8 mouse cellular contexts compared by ENCODE assay signal in the genomic region with DNA sequence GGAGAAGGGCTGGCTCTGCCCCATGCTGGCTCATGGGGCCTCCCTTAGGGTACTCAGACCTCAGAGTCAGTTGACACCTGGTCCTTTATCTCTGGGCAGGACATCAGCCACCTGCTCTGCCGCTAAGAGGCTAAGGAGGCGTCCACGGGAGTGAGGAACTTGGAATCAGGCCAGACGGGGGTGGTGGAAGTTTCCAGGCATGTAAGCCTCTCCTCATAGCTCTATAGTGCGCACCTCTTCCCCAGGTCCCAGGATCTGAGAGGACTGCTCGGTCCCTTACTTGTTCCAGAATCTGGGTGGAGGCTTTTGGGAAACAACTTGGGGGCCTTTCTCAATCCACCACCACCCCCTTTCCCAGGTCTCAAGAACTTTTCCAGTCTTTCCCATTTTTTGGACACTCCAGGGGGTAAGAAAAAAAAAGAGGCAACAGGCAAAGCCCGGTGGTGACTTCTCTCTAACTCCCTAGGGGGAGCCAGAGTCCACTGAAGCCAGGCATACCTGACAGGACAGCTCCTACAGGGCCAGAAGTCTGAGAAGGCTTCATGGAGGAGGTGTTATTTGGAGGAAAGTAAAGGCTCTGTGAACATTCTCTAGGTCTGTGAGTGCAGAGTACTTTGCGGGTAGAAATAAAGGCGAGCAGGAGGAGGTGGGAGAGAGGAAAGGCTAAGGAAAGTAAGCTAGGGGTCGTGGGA. TPM values are rescaled to one million over a fixed set of nuclear protein-coding genes. Genes with fewer than 3 reads are reported as not detected.
DNase-seq lines count a peak whose midpoint lies in the region; ATAC-seq and TF ChIP-seq lines count a peak whose summit lies in the region.

No protein-coding gene starts in this region.

- peaks cover 4% of the 10 kb centered on the region; the same call in 1 of the 2 replicates for H3K9me3 ChIP-seq in G1E (replicated peaks)
- H3K9me3 ChIP-seq in midbrain, embryonic 11.5 days (ENCODE audit: control insufficient read depth, low read length) = no peaks in the 10 kb centered on the region
- H3K9me3 ChIP-seq in forebrain, embryonic 10.5 days = 0 out of 2 replicates have a peak, but pooled peaks cover 5% of the 10 kb centered on the region

- intact Hi-C loops in heart, postnatal 25 days (cut with DNase I) = loop anchor here (1.0 kb wide), 1 partner anchor 64 kb away; no protein-coding TSS in a partner anchor

- no peak overlapping the region for H3K9ac ChIP-seq in midbrain, embryonic 11.5 days (ENCODE audit: low read length)

- peaks cover 8% of the 10 kb centered on the region; the same call in 1 of the 2 replicates for H3K27me3 ChIP-seq in G1E (ENCODE audit: insufficient read depth, low read length)
- no peaks in the 10 kb centered on the region for H3K27me3 ChIP-seq in midbrain, embryonic 11.5 days (ENCODE audit: control insufficient read depth, insufficient read depth, low read length)
- peaks cover 20% of the 10 kb centered on the region for H3K27me3 ChIP-seq in forebrain, embryonic 10.5 days (ENCODE audit: poor library complexity, severe bottlenecking)

- no peak overlapping the region for H3K4me2 ChIP-seq in midbrain, embryonic 11.5 days

- ATAC-seq in G1E (ENCODE audit: extremely low read depth, insufficient number of reproducible peaks, low FRiP score, poor library complexity, severe bottlenecking) = no peak
- ATAC-seq in erythroid progenitor cell, adult 5-6 weeks (replicated peaks; ENCODE audit: low FRiP score, poor library complexity, severe bottlenecking) = peak; percentile 64; the same call in 1 of the 2 replicates
- ATAC-seq in cerebellum, adult (ENCODE audit: insufficient number of reproducible peaks, low FRiP score, low TSS enrichment) = no peak
- ATAC-seq in midbrain, embryonic 11.5 days (ENCODE audit: low FRiP score) = no peak

- peaks cover 43% of the 10 kb centered on the region for H3K4me1 ChIP-seq in G1E (ENCODE audit: insufficient read depth, low read depth, low read length)
- H3K4me1 ChIP-seq in midbrain, embryonic 11.5 days (ENCODE audit: control insufficient read depth, insufficient read depth, low read length) = no peaks in the 10 kb centered on the region
- peaks cover 8% of the 10 kb centered on the region for H3K4me1 ChIP-seq in forebrain, embryonic 10.5 days

- H3K4me3 ChIP-seq in G1E (ENCODE audit: low read depth, low read length) = no peak overlapping the region; the same call in 1 of the 2 replicates
- no peak overlapping the region for H3K4me3 ChIP-seq in midbrain, embryonic 11.5 days (ENCODE audit: low read depth, low read length)
- no peak overlapping the region for H3K4me3 ChIP-seq in forebrain, embryonic 10.5 days

- H3K36me3 ChIP-seq in G1E (replicated peaks) = no peaks in the 10 kb centered on the region
- H3K36me3 ChIP-seq in midbrain, embryonic 11.5 days (ENCODE audit: control insufficient read depth, insufficient read depth, low read length) = no peaks in the 10 kb centered on the region
- H3K36me3 ChIP-seq in forebrain, embryonic 10.5 days (replicated peaks) = no peaks in the 10 kb centered on the region

- DNase-seq in heart, adult 8-10 months (ENCODE audit: low spot score) = peak; percentile 61
- DNase-seq in heart, postnatal 25 days (ENCODE audit: low spot score) = no peak
- DNase-seq in G1E (ENCODE audit: low spot score) = no peak
- DNase-seq in lung, postnatal 10 days = peak; percentile 74
- no peak for DNase-seq in midbrain, embryonic 11.5 days (ENCODE audit: low spot score, missing footprints)
- no peak for DNase-seq in forebrain, embryonic 10.5 days (ENCODE audit: extremely low spot score, low spot score)

- 39% methylated on average over 10 of the region's 10 CpGs for WGBS in midbrain, embryonic 11.5 days
- 41% methylated on average over 10 of the region's 10 CpGs for WGBS in forebrain, embryonic 10.5 days

- no peak overlapping the region for H3K27ac ChIP-seq in midbrain, embryonic 11.5 days (ENCODE audit: low read depth, low read length)
- H3K27ac ChIP-seq in forebrain, embryonic 10.5 days = no peak overlapping the region

- 0 out of 2 replicates have a peak, but pooled peaks have one; percentile 12 for TF ChIP-seq CTCF in G1E (IDR thresholded peaks at IDR 0.05; ENCODE audit: low read depth, low read length)

RNA-seq across cellular contexts. Expression of gene Map3k6, which starts 7.2 kb away (rescaled TPM):
- 10 to 100 TPM; 14.8 to 21.8 (median 16.3) TPM for total RNA-seq in heart, adult 8-10 months (2022)
- total RNA-seq in heart, postnatal 25 days (2021) = 10 to 100 TPM; 10.8 to 20.1 TPM
- 20.9 and 28.4 TPM in 2 replicates for total RNA-seq in G1E (2014; fragmentation: Nextera tagmentation)
- 27.6 and 29.2 TPM in 2 replicates for total RNA-seq in G1E (2017)
- polyA plus RNA-seq in G1E (2012) = 85.3 and 87.2 TPM in 2 replicates
- total RNA-seq in erythroid progenitor cell, adult 5-6 weeks (2015; ENCODE audit: low replicate concordance) = 4.2 TPM in 1 of 2 replicates, not detected in the other
- total RNA-seq in erythroid progenitor cell, adult 5-6 weeks (2017; ENCODE audit: low replicate concordance) = 8.1 TPM in 1 of 2 replicates, not detected in the other
- polyA plus RNA-seq in midbrain, embryonic 11.5 days (2014; fragmentation: Nextera tagmentation; extraction: Ambion mirVana) = 1.3 and 2.0 TPM in 2 replicates
- 1.7 and 1.8 TPM in 2 replicates for polyA plus RNA-seq in forebrain, embryonic 10.5 days (2016; fragmentation: Nextera tagmentation; extraction: Ambion mirVana)

RNA-seq across cellular contexts. Expression of gene Gpr3, which starts 21.1 kb away (rescaled TPM):
- not detected for total RNA-seq in heart, adult 8-10 months (2022)
- under 1 TPM in 1 of 2 experiments, not detected in 1; 0.22 TPM for total RNA-seq in heart, postnatal 25 days (2021)
- total RNA-seq in G1E (2014; fragmentation: Nextera tagmentation) (0.58 TPM in 1 of 2 replicates, not detected in the other), G1E (2017) (0.06 and 0.16 TPM in 2 replicates)
- polyA plus RNA-seq in G1E (2012) = 0.02 and 0.10 TPM in 2 replicates
- not detected in 2 replicates for total RNA-seq in erythroid progenitor cell, adult 5-6 weeks (2015; ENCODE audit: low replicate concordance)
- total RNA-seq in erythroid progenitor cell, adult 5-6 weeks (2017; ENCODE audit: low replicate concordance) = not detected in 2 replicates
- 0.10 and 0.55 TPM in 2 replicates for polyA plus RNA-seq in midbrain, embryonic 11.5 days (2014; fragmentation: Nextera tagmentation; extraction: Ambion mirVana)
- 0.06 and 0.27 TPM in 2 replicates for polyA plus RNA-seq in forebrain, embryonic 10.5 days (2016; fragmentation: Nextera tagmentation; extraction: Ambion mirVana)

RNA-seq across cellular contexts. Expression of gene Cd164l2, which starts 21.5 kb away (rescaled TPM):
- not detected for total RNA-seq in heart, adult 8-10 months (2022)
- total RNA-seq in heart, postnatal 25 days (2021) = under 1 TPM in 1 of 2 experiments, not detected in 1; 0.53 TPM
- total RNA-seq in G1E (2014; fragmentation: Nextera tagmentation) (not detected in 2 replicates), G1E (2017) (not detected in 2 replicates)
- not detected in 2 replicates for polyA plus RNA-seq in G1E (2012)
- not detected in 2 replicates for total RNA-seq in erythroid progenitor cell, adult 5-6 weeks (2015; ENCODE audit: low replicate concordance)
- total RNA-seq in erythroid progenitor cell, adult 5-6 weeks (2017; ENCODE audit: low replicate concordance) = not detected in 2 replicates
- 0.23 and 0.47 TPM in 2 replicates for polyA plus RNA-seq in midbrain, embryonic 11.5 days (2014; fragmentation: Nextera tagmentation; extraction: Ambion mirVana)
- polyA plus RNA-seq in forebrain, embryonic 10.5 days (2016; fragmentation: Nextera tagmentation; extraction: Ambion mirVana) = 1.2 and 2.5 TPM in 2 replicates

RNA-seq across cellular contexts. Expression of gene Sytl1, which starts 29.5 kb away (rescaled TPM):
- total RNA-seq in heart, adult 8-10 months (2022) = under 1 TPM; 0.30 to 0.59 (median 0.33) TPM
- total RNA-seq in heart, postnatal 25 days (2021) = under 1 TPM; 0.36 to 0.81 TPM
- total RNA-seq in G1E (2014; fragmentation: Nextera tagmentation) = 1.2 and 2.5 TPM in 2 replicates
- total RNA-seq in G1E (2017) = 0.05 and 0.35 TPM in 2 replicates
- 1.4 and 1.7 TPM in 2 replicates for polyA plus RNA-seq in G1E (2012)
- total RNA-seq in erythroid progenitor cell, adult 5-6 weeks (2015; ENCODE audit: low replicate concordance) = 0.84 TPM in 1 of 2 replicates, not detected in the other
- total RNA-seq in erythroid progenitor cell, adult 5-6 weeks (2017; ENCODE audit: low replicate concordance) = 1.8 TPM in 1 of 2 replicates, not detected in the other
- 0.37 and 0.83 TPM in 2 replicates for polyA plus RNA-seq in midbrain, embryonic 11.5 days (2014; fragmentation: Nextera tagmentation; extraction: Ambion mirVana)
- 0.67 and 1.0 TPM in 2 replicates for polyA plus RNA-seq in forebrain, embryonic 10.5 days (2016; fragmentation: Nextera tagmentation; extraction: Ambion mirVana)

RNA-seq across cellular contexts. Expression of gene Tmem222, which starts 44.2 kb away (rescaled TPM):
- total RNA-seq in heart, adult 8-10 months (2022) = 10 to 100 TPM; 29.3 to 39.8 (median 34.3) TPM
- 10 to 100 TPM; 24.8 to 25.7 TPM for total RNA-seq in heart, postnatal 25 days (2021)
- 33.5 and 34.3 TPM in 2 replicates for total RNA-seq in G1E (2014; fragmentation: Nextera tagmentation)
- 25.2 and 30.3 TPM in 2 replicates for total RNA-seq in G1E (2017)
- 30.3 and 30.8 TPM in 2 replicates for polyA plus RNA-seq in G1E (2012)
- 5.0 and 10.1 TPM in 2 replicates for total RNA-seq in erythroid progenitor cell, adult 5-6 weeks (2015; ENCODE audit: low replicate concordance)
- total RNA-seq in erythroid progenitor cell, adult 5-6 weeks (2017; ENCODE audit: low replicate concordance) = 9.8 and 11.3 TPM in 2 replicates
- polyA plus RNA-seq in midbrain, embryonic 11.5 days (2014; fragmentation: Nextera tagmentation; extraction: Ambion mirVana) = 71.2 and 82.0 TPM in 2 replicates
- polyA plus RNA-seq in forebrain, embryonic 10.5 days (2016; fragmentation: Nextera tagmentation; extraction: Ambion mirVana) = 85.8 and 91.6 TPM in 2 replicates

Comparison
In these comparisons a context has a peak if more than half of its experiments do, and no peak if none do; other contexts are left out.
1. DNase-seq: peak in heart, adult 8-10 months (single experiment) and lung, postnatal 10 days (single experiment); none in heart, postnatal 25 days (single experiment), G1E (single experiment), midbrain, embryonic 11.5 days (single experiment) and forebrain, embryonic 10.5 days (single experiment).